Mouse (Mus musculus) intestine, embryonic 15.5 days (tissue): ENCODE measurements around the gene Stag1. TPM values are rescaled to one million over a fixed set of nuclear protein-coding genes. Genes with fewer than 3 reads are reported as not detected.

Source experiments
- ATAC-seq: fragments of 200-750 bp; cut with Nextera tagmentation; 2 replicates; pipeline ENCODE4 v1.8.0; 2017; ENCODE audit warnings: moderate TSS enrichment, moderate library complexity
- H3K27ac ChIP-seq: fragments of 300-500 bp; sonication (generic); 2 replicates; pipeline ENCODE4 v1.5.1; 2015; ENCODE audit warnings: mild to moderate bottlenecking, inconsistent platforms
- H3K27me3 ChIP-seq: fragments of 300-500 bp; sonication (generic); replicated peaks from 2 replicates; pipeline ENCODE4 v1.6.1; 2015; ENCODE audit warnings: inconsistent platforms
- H3K36me3 ChIP-seq: fragments of 300-500 bp; sonication (generic); 2 replicates; pipeline ENCODE4 v1.6.1; 2015; ENCODE audit warnings: inconsistent platforms
- H3K4me1 ChIP-seq: fragments of 300-500 bp; sonication (generic); replicated peaks from 2 replicates; pipeline ENCODE4 v1.6.1; 2015; ENCODE audit warnings: inconsistent platforms
- H3K4me2 ChIP-seq: fragments of 300-500 bp; sonication (generic); replicated peaks from 2 replicates; pipeline ENCODE4 v1.6.1; 2015; ENCODE audit warnings: mild to moderate bottlenecking, inconsistent platforms
- H3K4me3 ChIP-seq: fragments of 300-500 bp; sonication (generic); replicated peaks from 2 replicates; pipeline ENCODE4 v1.5.1; 2015; ENCODE audit warnings: inconsistent platforms
- H3K9ac ChIP-seq: fragments of 300-500 bp; sonication (generic); 2 replicates; pipeline ENCODE4 v1.6.1; 2015; ENCODE audit warnings: inconsistent platforms
- H3K9me3 ChIP-seq: fragments of 300-500 bp; sonication (generic); 2 replicates; pipeline ENCODE4 v1.6.1; 2016; ENCODE audit warnings: inconsistent platforms
- WGBS: fragments of 180-500 bp; shearing (Covaris S2); methylation state at CpG from one replicate; pipeline ENCODE4 v1.1.7; 2015; 5-methylcytosine and 5-hydroxymethylcytosine counted together
- polyA plus RNA-seq: library from polyadenylated mRNA; unstranded; fragments of >200 nt; fragmentation: Nextera tagmentation; extraction: Ambion mirVana; gene quantifications from 2 replicates; pipeline ENCODE4 v1.2.1, GENCODE M21; 2015

Gene Stag1
- polyA plus RNA-seq = 33.2 and 37.3 TPM in 2 replicates

DNA sequence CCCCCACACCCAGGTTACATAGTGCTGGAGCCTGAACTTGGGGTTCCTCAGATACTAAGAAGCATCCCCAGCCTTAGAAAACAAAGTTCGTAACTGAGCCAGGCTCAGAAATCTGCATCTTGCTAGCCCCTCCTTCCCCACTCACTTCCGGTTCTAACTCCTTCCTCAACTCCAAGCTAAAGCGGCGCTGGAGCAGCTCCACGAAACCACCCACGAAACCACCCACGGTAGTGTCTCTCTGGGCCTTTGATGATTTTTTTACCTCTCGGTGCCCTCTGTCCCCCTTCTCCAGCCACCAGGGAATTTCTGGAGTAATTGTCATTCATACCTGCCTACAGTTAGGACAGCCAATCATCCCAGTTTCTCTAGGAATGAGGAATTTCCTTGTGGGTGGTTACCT, at the start of gene Stag1:
Gene Stag1 (plus strand): TSS at position 253 of the 400 bp plus-strand sequence.
- H3K9ac ChIP-seq = no peak within 1 kb of the TSS
- no peaks in the 10 kb centered on the region for H3K36me3 ChIP-seq
- H3K9me3 ChIP-seq = no peaks in the 10 kb centered on the region
- no peak for ATAC-seq
- no peaks in the 10 kb centered on the region for H3K27me3 ChIP-seq
- no peaks in the 10 kb centered on the region for H3K4me1 ChIP-seq
- WGBS = 84% methylated on average over 8 of the region's 8 CpGs
- H3K4me3 ChIP-seq = no peak within 1 kb of the TSS
- no peak within 1 kb of the TSS for H3K4me2 ChIP-seq
- no peak within 1 kb of the TSS for H3K27ac ChIP-seq

DNA sequence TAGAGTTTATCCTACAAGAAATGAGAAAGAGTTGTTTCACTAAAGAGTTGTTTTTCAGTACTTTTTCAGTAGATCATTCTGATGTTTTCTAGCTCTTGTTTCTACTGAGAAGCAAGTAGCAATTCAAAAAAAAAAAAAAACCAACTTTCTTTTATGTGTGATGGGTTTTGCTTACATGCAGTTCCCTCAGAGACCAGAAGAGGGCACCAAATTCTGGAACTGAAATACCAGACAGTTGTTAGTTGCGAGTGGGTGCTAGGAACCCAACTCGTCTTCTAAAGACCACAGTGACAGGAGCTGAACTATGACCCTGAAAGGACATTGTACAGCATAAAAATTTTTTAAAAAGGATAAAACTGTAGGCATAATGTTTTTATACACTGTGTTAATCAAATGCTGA, 49.3 kb upstream of the Stag1 start:
- no peak for ATAC-seq
- 90% methylated on average over 2 of the region's 2 CpGs for WGBS
- H3K4me1 ChIP-seq = peaks cover 4% of the 10 kb centered on the region; the same call in 1 of the 2 replicates
- H3K4me3 ChIP-seq = no peak overlapping the region
- no peaks in the 10 kb centered on the region for H3K27me3 ChIP-seq
- no peaks in the 10 kb centered on the region for H3K36me3 ChIP-seq
- no peak overlapping the region for H3K27ac ChIP-seq
- no peak overlapping the region for H3K9ac ChIP-seq
- no peak overlapping the region for H3K4me2 ChIP-seq
- no peaks in the 10 kb centered on the region for H3K9me3 ChIP-seq

DNA sequence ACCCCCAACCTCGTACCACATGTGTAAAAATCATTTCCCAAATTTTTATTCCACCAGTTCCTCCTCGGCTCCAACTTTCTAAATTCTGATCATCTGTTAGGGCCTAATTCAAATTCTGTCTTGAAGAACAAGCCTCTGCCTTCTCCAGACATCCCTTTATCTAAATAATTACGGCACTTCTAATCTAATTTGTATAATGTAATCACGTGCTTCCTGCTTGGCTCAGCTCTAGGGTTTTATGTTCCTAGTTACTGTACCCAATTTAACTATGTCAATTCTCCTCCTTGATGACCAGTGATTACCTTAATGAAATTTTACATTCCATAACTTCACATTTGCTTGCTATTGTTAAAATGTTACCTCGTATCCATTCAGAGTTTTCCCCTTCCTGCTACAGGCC, 41.9 kb upstream of the Stag1 start:
- Histone ChIP-seq H3K27ac (no peak overlapping the region), H3K4me2 (no peak overlapping the region), H3K4me1 (no peaks in the 10 kb centered on the region; the same call in 1 of the 2 replicates), H3K9ac (no peak overlapping the region), H3K27me3 (no peaks in the 10 kb centered on the region), H3K4me3 (no peak overlapping the region), H3K9me3 (no peaks in the 10 kb centered on the region), H3K36me3 (no peaks in the 10 kb centered on the region)
- 54% methylated on average over 5 of the region's 5 CpGs for WGBS
- ATAC-seq = no peak; the same call in 1 of the 2 replicates

DNA sequence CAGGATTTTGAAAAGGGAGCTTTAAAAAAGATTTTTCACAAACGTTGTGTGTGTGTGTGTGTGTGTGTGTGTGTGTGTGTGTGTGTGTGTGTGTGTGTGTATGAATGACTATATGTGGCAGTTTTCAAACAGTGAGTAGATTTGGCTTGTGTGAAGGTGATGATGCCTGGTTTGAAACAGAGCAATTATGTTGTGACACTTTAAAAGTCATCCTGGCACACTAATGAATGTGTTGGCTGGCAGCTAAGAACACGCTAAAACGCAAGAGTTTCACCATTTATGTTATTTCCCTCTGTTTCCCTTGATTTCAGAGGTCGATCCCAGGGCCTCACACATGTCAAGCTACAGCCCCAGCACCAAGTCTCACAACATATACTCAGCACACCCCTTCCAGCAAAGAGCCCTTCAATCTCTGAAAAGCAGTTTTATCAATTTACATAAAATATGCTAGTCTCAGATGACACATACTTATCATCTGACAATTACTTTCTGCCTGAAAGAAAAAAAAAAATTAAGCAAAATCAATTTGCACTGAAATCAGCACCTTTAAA, 39.5 kb upstream of the Stag1 start:
- H3K9me3 ChIP-seq = no peaks in the 10 kb centered on the region
- ATAC-seq = no peak
- no peak overlapping the region for H3K9ac ChIP-seq
- H3K36me3 ChIP-seq = no peaks in the 10 kb centered on the region
- WGBS = 72% methylated on average over 4 of the region's 4 CpGs
- H3K27ac ChIP-seq = no peak overlapping the region
- H3K4me2 ChIP-seq = no peak overlapping the region
- no peak overlapping the region for H3K4me3 ChIP-seq
- H3K4me1 ChIP-seq = no peaks in the 10 kb centered on the region; the same call in 1 of the 2 replicates
- H3K27me3 ChIP-seq = no peaks in the 10 kb centered on the region

DNA sequence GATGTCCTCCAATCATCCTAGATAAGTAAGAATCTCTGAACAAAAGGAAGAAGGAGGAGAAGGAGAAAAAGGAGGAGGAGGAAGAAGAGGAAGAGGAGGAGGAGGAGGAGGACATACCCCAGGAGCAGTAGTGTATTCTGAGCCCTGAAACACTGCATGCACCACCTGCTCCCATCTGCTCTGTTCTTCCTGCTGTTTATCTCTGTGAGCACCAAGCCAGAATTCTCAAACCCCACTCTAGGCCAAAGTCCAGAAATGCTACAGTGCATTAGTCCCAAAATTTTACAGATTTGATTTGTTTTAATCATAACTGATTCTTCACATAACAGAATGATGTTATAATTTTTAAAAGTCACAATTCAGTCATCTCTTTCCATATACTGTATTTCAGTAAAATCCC, 38.6 kb upstream of the Stag1 start:
- no peak for ATAC-seq

GRCm38 (mm10) chr9:100560251-100560890, 37.2 kb upstream of the Stag1 start:
- no peak overlapping the region for H3K4me3 ChIP-seq
- H3K27me3 ChIP-seq = no peaks in the 10 kb centered on the region
- H3K4me2 ChIP-seq = no peak overlapping the region
- no peak for ATAC-seq
- no peaks in the 10 kb centered on the region; the same call in 1 of the 2 replicates for H3K4me1 ChIP-seq
- no peak overlapping the region for H3K9ac ChIP-seq
- 81% methylated on average over 10 of the region's 10 CpGs for WGBS
- H3K9me3 ChIP-seq = no peaks in the 10 kb centered on the region
- H3K36me3 ChIP-seq = no peaks in the 10 kb centered on the region
- H3K27ac ChIP-seq = no peak overlapping the region

More for the DNA sequence above, 38.6 kb upstream of the Stag1 start:
- Histone ChIP-seq H3K9ac (no peak overlapping the region), H3K4me2 (no peak overlapping the region), H3K4me1 (no peaks in the 10 kb centered on the region; the same call in 1 of the 2 replicates), H3K27ac (no peak overlapping the region), H3K27me3 (no peaks in the 10 kb centered on the region), H3K36me3 (no peaks in the 10 kb centered on the region), H3K9me3 (no peaks in the 10 kb centered on the region), H3K4me3 (no peak overlapping the region)

- H3K4me2 ChIP-seq = peak overlapping the region; percentile 94
- H3K27me3 ChIP-seq = no peaks in the 10 kb centered on the region
- ATAC-seq = peak; percentile 48
- WGBS = 12% methylated on average over 32 of the region's 32 CpGs
- peak overlapping the region; percentile 75 for H3K4me3 ChIP-seq
- no peaks in the 10 kb centered on the region for H3K9me3 ChIP-seq
- peak overlapping the region; percentile 56; the same call in 1 of the 2 replicates for H3K9ac ChIP-seq
- H3K36me3 ChIP-seq = no peaks in the 10 kb centered on the region
- peaks cover 4% of the 10 kb centered on the region; the same call in 1 of the 2 replicates for H3K4me1 ChIP-seq
- H3K27ac ChIP-seq = no peak overlapping the region
These were observed 27.6 kb upstream of the Stag1 start for GRCm38 (mm10) chr9:100569798-100570625.

GRCm38 (mm10) chr9:100570626-100571233, 26.9 kb upstream of the Stag1 start, which contains the start of gene Slc35g2:
Gene Slc35g2 (minus strand): TSS chr9:100571090.
- WGBS = under 1% methylated on average over 55 of the region's 55 CpGs
- Histone ChIP-seq H3K4me3 (peak within 1 kb of the TSS; percentile 75), H3K27me3 (no peaks in the 10 kb centered on the region), H3K36me3 (no peaks in the 10 kb centered on the region), H3K4me2 (peak within 1 kb of the TSS; percentile 94), H3K9ac (peak within 1 kb of the TSS; percentile 56), H3K27ac (no peak within 1 kb of the TSS), H3K9me3 (no peaks in the 10 kb centered on the region), H3K4me1 (peaks cover 4% of the 10 kb centered on the region; the same call in 1 of the 2 replicates)
- ATAC-seq = peak; percentile 89

DNA sequence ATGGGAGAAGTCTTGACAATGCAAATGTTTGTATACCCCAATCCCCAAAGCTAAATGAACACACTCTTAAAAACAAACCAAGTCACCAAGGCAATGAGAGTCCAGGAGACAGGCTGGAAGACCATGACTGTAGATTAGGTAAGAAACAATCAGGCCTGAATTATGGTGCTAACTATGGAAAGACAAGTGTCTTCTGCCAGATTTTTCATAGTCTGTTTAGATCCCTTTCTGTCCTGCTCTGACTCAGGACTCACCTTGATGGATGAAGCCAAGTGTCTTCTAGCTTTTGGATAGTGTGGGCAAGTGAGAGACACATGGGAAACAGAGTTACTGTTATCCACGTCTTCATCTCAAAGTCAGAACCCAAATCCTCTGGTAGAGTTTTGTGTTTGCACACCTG, 26.1 kb upstream of the Stag1 start:
- Histone ChIP-seq H3K4me2 (no peak overlapping the region), H3K27ac (no peak overlapping the region), H3K4me3 (no peak overlapping the region), H3K9ac (no peak overlapping the region), H3K4me1 (peaks cover 4% of the 10 kb centered on the region; the same call in 1 of the 2 replicates), H3K9me3 (no peaks in the 10 kb centered on the region), H3K36me3 (no peaks in the 10 kb centered on the region), H3K27me3 (no peaks in the 10 kb centered on the region)
- WGBS = 63% methylated on average over 1 of the region's 1 CpGs
- ATAC-seq = no peak

GRCm38 (mm10) chr9:100573300-100573699, 24.3 kb upstream of the Stag1 start:
- no peak for ATAC-seq
- no peaks in the 10 kb centered on the region for H3K9me3 ChIP-seq

GRCm38 (mm10) chr9:100573942-100574341, 23.7 kb upstream of the Stag1 start:
- no peak overlapping the region for H3K9ac ChIP-seq
- no peaks in the 10 kb centered on the region for H3K27me3 ChIP-seq
- no peaks in the 10 kb centered on the region for H3K36me3 ChIP-seq
- no peak for ATAC-seq
- H3K9me3 ChIP-seq = no peaks in the 10 kb centered on the region
- H3K4me3 ChIP-seq = no peak overlapping the region
- no peak overlapping the region for H3K4me2 ChIP-seq
- peaks cover 4% of the 10 kb centered on the region; the same call in 1 of the 2 replicates for H3K4me1 ChIP-seq
- WGBS = 58% methylated on average over 5 of the region's 5 CpGs
- H3K27ac ChIP-seq = no peak overlapping the region

More at GRCm38 (mm10) chr9:100573300-100573699, 24.3 kb upstream of the Stag1 start:
- Histone ChIP-seq H3K4me1 (peaks cover 4% of the 10 kb centered on the region; the same call in 1 of the 2 replicates), H3K36me3 (no peaks in the 10 kb centered on the region), H3K4me2 (no peak overlapping the region), H3K27ac (no peak overlapping the region), H3K9ac (no peak overlapping the region), H3K27me3 (no peaks in the 10 kb centered on the region), H3K4me3 (no peak overlapping the region)
- WGBS = 71% methylated on average over 2 of the region's 2 CpGs
